Mouse (Mus musculus) heart, postnatal 25 days (tissue): Measurements from ENCODE around the gene Cacng6. TPM values are rescaled to one million over a fixed set of nuclear protein-coding genes. Genes with fewer than 3 reads are reported as not detected.

Source experiments
- DNase-seq: peaks from one replicate; pipeline ENCODE4 v3.0.0; 2022; ENCODE audit warnings: low spot score
- intact Hi-C: fragments of 180-260 bp; cut with DNase I; formaldehyde crosslinking; loops from one replicate; pipeline ENCODE4 v1.15.1; 2025
- microRNA-seq: library from miRNA; unstranded; fragments of <30 nt; microRNA quantifications from one replicate; pipeline ENCODE4 v1.2.0, GENCODE M21; 2022
- total RNA-seq, 2 experiments: library from RNA; stranded (reverse); gene quantifications; 2 replicates each; pipeline ENCODE4 v1.2.3; 2021

Gene Cacng6
- total RNA-seq, 2 experiments from 2014 or later: 0.45 to 0.70 TPM

GRCm38 (mm10) chr7:3453486-3454183, 29.6 kb downstream of the Cacng6 start:
- intact Hi-C loops: no loop called here
- no peak for DNase-seq

DNA sequence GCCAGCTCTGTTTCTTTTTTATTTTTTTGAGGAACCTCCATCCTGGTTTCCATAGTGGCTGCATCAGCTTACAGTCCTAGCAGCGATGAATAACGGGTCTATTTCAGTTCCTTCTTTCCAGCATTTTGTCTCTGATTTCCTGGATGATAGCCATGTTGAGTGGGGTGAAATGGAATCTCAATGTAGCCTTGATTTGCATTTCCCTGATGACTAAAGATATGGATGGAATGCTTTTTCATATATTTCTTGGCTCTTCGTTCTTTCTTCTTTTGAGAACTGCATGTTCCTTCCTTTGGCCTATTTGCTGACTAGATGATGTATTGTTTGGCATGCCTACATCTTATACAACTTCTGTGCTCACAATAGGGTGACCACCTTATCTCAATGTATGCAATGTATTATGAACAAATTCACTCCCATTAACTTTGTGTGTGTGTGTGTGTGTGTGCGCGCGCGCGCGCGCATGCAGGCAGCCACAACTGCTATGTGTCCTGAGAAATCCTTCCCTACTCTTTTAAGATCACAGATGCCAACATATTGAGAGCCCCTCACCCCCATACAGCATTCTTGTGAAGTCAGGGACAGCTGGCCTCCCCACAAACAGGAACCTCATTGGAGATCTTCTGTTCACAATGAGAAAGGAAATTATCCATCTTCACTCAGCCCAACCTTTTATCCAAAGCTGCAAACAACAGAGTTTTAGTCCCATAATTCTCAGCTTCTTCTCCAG, 33.3 kb downstream of the Cacng6 start:
- intact Hi-C loops: no loop called here

GRCm38 (mm10) chr7:3457841-3458217, 33.8 kb downstream of the Cacng6 start:
- no peak for DNase-seq
- intact Hi-C loops: no loop called here

More for the DNA sequence above, 33.3 kb downstream of the Cacng6 start:
- DNase-seq: no peak

GRCm38 (mm10) chr7:3460261-3460660, 36.3 kb downstream of the Cacng6 start:
- no peak for DNase-seq
- intact Hi-C loops: no loop called here

DNA sequence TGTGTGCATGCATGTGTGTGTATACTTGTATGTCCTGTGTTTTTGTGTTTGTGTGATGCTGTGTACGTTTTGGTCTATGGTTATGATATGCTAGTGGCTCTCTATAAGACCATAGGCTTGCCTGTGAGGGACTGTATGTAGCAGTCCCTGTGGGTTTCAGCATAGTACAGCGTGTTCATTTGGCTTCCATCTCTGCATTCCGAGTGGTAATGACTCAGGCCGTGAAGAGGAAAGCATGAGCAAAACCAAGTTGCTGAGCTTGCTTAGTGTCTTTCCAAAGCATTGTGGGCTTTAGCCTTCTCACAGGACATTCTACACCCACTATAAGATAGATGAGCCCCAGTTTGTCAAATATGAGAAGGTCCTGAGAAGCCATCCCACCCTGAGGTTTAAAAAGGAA, 39.3 kb downstream of the Cacng6 start:
- intact Hi-C loops: no loop called here
- no peak for DNase-seq

DNA sequence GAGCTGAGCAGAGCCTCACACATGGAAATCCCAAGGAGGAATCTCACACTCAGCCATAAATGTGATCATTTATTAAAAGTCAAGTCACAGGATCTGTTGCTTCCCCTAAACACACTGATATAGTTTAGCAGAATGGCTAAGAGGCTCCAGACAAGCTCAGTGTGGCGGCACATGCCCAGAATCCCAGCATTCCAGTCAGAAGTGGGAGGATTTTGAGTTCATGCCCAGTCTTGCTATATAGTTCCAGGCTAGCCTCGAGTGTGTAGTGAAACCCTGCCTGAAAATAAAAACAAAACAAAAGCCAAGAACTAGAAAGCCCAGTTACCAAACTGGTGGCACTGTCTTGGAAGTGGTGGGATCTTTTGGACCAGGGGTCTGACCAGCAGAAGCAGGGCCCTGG, 44.6 kb downstream of the Cacng6 start:
- intact Hi-C loops: no loop called here
- DNase-seq: no peak

DNA sequence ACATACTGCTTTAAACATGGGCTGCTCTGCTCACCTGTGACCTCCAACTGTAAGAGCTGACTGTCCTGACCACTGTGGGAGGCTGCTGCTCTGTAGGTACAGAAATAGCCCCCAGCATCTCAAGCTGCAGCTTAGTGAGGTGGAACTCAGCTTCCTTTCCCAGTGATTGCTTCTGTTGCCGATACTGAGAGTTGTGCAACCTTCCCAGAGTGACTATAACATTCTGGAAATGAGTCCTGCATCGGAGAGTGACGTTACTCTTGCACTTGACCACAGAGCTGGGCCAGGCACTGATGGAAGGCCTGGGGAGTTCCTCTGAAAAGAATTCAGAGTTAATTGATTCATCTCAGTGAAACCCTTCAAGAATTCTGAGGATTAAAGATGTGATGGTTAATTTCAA, 48.8 kb downstream of the Cacng6 start:
- no peak for DNase-seq
- intact Hi-C loops: no loop called here

DNA sequence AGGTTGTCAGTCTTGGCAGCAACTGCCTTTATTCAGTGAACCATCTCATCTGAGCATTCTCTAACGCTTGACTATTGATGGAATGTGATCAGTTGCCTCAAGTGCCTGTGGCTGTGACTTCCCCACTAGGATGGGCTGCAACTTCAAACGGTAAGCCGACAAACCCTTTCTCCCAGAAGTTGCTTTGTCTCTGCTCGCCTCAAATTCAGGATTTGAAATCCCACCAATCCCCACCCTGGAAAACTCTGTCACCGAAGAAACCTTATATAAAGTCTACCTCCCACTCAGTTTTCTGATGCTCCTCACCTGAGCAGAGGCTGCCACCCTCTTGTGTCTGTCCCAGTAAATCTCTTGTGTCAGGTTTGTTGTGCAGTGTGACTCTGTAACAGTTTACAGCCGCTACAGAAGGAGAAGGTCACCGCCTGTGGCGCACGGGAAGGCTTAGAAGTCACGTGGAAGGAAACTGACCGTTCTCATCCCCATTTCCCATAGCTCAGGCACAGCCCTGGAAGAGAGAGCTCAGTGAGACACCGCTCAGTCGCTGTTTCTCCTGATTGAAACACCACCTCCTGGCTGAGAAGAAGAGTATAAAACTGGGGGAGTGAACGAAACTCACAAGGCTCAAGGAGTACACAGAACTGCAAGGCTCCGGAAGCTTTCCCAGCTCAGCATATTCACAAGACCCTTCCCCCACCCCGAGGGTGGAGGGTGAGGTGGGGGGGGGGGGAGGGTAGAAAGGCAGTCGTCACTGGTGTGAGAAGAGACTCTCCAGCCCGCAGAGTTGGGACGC, 50.5 kb downstream of the Cacng6 start:
- no peak for DNase-seq
- intact Hi-C loops: no loop called here

GRCm38 (mm10) chr7:3476728-3477127, 52.7 kb downstream of the Cacng6 start:
- intact Hi-C loops: no loop called here
- DNase-seq: no peak

- DNase-seq: no peak
- intact Hi-C loops: no loop called here
Observed at GRCm38 (mm10) chr7:3481948-3482608, 58.1 kb downstream of the Cacng6 start.

Small RNA genes within 50 kb of the gene (microRNA-seq; reads per million reads assigned to microRNA genes)
- gene Gm23450: 7.5 reads per million, percentile 20 among the genes with 10 or more reads in this experiment

Other genes with a start within 250 kb of the Cacng6 start
- gene Nlrp12, start 174.5 kb upstream of the Cacng6 start, total RNA-seq: not detected
- 100 to 1,000 TPM; 157 to 191 TPM for gene Myadm, start 135.1 kb upstream of the Cacng6 start, total RNA-seq
- gene Prkcg, start 135.0 kb upstream of the Cacng6 start, total RNA-seq: 1 to 10 TPM; 1.3 to 3.1 TPM
- 1 to 10 TPM; 3.5 to 4.3 TPM for gene Cacng7, start 91.2 kb upstream of the Cacng6 start, total RNA-seq
- gene Cacng8, start 33.5 kb upstream of the Cacng6 start, total RNA-seq: not detected
- gene Tarm1, start 78.4 kb downstream of the Cacng6 start, total RNA-seq: not detected
- under 1 TPM; 0.13 to 0.20 TPM for gene Oscar, start 192.0 kb downstream of the Cacng6 start, total RNA-seq
- 1,000 to 10,000 TPM; 1,735 to 1,752 TPM for gene Ndufa3, start 193.2 kb downstream of the Cacng6 start, total RNA-seq
- 10 to 100 TPM; 16.9 to 20.0 TPM for gene Tfpt, start 205.7 kb downstream of the Cacng6 start, total RNA-seq
- 10 to 100 TPM; 22.2 to 25.1 TPM for gene Prpf31, start 205.8 kb downstream of the Cacng6 start, total RNA-seq
- gene Cnot3, start 221.1 kb downstream of the Cacng6 start, total RNA-seq: 10 to 100 TPM; 24.7 to 30.6 TPM
- gene Leng1, start 241.6 kb downstream of the Cacng6 start, total RNA-seq: 10 to 100 TPM; 10.0 to 11.4 TPM